Mouse (Mus musculus) left cerebral cortex, adult 8-10 months (tissue): ENCODE measurements around the gene Zfp219. TPM values are rescaled to one million over a fixed set of nuclear protein-coding genes. Genes with fewer than 3 reads are reported as not detected.
"Not testable (repeated sequence)": the region's sequence is repeated elsewhere in the genome, so short reads cannot be mapped to it uniquely, and the experiment has no call there.

Source experiments
- DNase-seq, 2 experiments: peaks; one replicate each; pipeline ENCODE4 v3.0.0; 2022; ENCODE audit warnings: low spot score in 2 of 2
- total RNA-seq, 4 experiments: library from RNA; stranded (reverse); gene quantifications; 2 replicates each; pipeline ENCODE4 v1.2.4; 2022

Gene Zfp219
- 10 to 100 TPM; 35.8 to 44.1 (median 42.2) TPM for total RNA-seq

DNA sequence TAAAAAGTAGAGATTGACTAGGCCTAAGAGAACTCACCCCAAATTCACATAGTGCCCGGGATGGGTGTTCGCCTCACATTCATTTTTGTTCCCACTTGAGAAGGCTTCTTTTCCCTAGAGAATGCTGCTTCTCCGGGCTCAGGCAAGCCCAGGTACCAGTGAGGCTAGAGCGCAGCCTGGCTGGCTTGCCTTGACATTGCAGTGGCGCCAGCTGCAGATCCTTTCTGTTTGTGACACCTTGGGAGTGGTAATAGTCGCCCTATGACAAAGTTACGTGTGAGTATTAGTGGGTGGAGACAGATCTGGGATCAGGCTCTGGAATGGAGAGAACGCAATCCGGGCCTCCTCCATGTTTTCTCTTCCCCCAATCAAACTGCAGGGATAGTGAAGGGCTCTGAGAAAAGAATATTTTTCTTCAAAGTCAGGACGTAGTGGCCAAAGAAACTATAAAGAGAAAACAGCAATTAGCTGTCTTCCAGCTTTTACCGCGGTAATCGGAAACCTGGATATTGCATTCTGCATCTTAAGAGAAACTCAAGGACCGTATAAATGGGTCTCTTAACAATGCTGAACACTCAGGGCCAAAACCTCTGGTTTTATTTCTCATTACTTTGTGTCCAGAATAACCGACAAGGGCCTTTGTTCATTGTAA lies at the start of gene Zfp219:
Zfp219 (minus strand) TSS at position 248 of the 652 bp plus-strand sequence.
- DNase-seq: peak; percentile 69 to 76

DNA sequence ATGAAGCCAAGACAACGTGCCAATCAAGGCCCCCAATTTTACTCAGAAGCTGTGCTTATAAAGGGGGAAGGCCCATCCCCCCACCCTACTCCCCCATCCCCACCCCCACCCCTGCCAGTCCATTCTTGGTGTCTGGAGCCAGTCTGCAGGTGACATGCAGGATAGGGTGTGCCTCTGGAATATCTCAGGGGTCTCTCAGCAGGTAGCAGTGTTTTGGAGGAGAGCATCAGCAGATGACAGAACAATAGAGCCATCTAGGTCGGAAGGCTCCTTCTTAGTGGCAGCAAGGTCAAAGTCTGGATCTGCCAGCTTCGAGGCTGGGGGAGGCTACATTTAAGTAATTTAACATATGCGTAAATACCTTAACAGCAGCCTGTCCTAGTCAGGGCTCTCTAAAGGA lies 45.6 kb upstream of the Zfp219 start:
- DNase-seq: no peak

DNA sequence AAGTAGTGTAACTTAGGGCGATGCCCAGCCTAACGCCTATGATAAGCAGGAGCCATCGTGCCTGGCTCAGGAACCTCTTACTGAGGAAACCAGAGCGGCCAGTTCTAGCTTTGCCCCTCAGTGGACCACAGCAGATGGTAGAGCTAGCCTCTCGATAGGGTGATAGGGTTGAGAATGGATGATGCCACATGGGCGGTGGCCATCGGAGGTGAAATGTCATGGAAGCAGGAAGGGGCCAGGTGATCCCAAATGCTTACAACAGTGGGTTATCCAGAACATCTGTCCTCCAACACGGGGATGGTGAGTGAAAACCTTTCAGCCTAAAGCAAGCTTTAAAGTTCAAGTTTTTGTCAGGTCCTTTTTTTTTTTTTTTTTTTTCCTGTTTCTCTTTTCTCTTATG lies 41.3 kb upstream of the Zfp219 start:
- no peak for DNase-seq

DNA sequence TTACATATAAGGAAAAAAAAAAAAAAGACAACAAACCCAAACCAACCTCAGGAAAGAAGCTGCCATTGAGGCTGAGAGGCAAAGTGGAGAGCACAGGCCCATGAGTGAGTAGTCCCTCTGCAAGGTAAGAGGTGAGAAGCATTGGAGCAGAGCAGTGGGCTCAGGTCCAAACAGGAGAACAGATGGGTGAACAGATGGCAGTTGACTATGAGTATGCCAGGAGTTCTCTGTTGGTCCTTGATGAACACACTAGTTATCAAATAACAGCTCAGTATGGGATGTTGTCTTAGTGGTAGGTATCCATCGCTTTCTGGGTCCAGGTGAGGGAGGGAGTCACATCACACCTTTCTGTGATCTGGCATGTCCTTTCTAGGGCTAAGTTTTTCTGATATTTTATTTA lies 40.3 kb upstream of the Zfp219 start:
- no peak for DNase-seq

GRCm38 (mm10) chr14:52059982-52060381 lies 39.4 kb upstream of the Zfp219 start:
- no peak for DNase-seq

- not testable (repeated sequence) for DNase-seq
Measured at GRCm38 (mm10) chr14:52052720-52053119, 32.2 kb upstream of the Zfp219 start.

- DNase-seq: no peak
Measured at GRCm38 (mm10) chr14:52045966-52046565, 25.5 kb upstream of the Zfp219 start.

GRCm38 (mm10) chr14:52044901-52045678 lies 24.6 kb upstream of the Zfp219 start:
- no peak for DNase-seq

DNA sequence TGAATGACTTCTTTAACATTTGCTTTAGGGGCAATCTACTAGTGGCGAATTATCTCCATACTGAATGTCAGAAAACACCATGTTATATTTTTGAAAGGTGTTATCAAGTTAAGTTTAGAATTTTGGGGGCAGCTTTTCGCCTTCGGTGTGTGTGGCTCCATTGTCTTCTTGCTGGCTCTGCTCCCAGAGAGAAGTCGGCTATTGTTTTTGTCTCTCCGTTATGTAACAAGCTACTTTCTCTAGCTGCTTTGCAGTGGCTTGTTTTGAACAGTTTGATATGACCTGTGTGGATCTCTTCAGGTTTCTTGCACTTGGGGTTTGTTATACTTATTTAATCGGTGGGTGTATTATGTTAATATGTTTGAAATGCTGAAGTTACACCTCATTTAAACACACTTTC lies 22.9 kb upstream of the Zfp219 start:
- DNase-seq: peak in 1 of 2 experiments; percentile 23

DNA sequence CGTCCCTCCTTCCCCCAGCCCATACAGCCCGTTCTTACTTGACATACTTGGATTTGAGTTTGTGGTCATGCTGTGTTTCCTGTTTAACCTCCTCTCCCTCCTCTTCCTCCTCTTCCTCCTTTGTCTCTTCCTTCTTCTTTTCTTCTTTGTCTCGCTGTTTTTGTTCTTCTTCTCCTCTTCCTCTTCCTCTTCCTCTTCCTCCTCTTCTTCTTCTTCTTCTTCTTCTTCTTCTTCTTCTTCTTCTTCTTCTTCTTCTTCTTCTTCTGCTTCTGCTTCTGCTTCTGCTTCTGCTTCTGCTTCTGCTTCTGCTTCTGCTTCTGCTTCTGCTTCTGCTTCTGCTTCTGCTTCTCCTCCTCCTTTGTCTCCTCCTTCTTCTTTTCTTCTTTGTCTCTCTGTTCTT lies 21.8 kb upstream of the Zfp219 start, which contains the start of gene Olfr221:
Olfr221 (minus strand) TSS at position 101 of the 400 bp plus-strand sequence.
- DNase-seq: not testable (repeated sequence)

DNA sequence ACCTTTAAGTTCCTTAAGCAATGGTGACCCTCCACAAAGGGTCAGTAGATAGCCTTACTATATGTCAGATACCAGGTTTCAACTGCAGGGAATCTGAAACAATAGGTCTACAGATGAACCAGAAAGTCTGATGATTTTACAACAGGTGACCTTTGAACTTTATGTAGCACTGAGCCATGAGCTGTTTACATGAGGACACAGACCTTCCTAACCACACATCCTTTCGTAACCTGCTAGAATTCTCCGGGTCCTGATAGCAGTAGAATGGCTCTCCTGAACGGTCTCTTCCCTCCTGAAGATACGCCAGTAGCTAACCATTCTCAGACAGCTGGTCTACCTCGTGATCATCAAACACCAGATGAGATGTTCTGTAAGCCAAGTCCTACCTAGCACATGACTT lies 18.8 kb upstream of the Zfp219 start:
- DNase-seq: no peak

DNA sequence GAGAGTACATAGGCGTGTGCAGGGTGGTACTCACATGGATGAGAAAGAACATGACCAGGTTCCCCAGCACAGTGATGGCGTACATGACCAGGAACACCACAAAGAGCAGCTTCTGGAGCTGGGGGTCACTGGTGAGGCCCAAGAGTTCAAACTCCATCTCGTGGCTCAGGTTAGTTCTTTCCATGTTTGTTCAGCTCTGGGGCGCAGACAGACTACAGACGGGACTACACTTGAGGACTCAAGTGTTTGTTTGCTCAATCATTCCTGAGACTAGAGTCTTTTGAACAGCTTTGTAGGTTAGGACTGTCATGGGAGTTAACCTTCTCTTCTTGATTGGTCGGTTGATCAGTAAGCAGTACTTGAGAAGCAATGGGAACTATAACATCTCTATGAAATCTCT lies 15.4 kb upstream of the Zfp219 start:
- no peak for DNase-seq

- DNase-seq: no peak
Measured at GRCm38 (mm10) chr14:52026342-52026741, 5.8 kb upstream of the Zfp219 start.

- no peak for DNase-seq
Measured at GRCm38 (mm10) chr14:52024133-52024532, 3.6 kb upstream of the Zfp219 start.

GRCm38 (mm10) chr14:52022709-52023459 lies 2.4 kb upstream of the Zfp219 start:
- DNase-seq: peak; percentile 70 to 79

GRCm38 (mm10) chr14:52022244-52022708 lies 1.7 kb upstream of the Zfp219 start:
- DNase-seq: no peak

DNA sequence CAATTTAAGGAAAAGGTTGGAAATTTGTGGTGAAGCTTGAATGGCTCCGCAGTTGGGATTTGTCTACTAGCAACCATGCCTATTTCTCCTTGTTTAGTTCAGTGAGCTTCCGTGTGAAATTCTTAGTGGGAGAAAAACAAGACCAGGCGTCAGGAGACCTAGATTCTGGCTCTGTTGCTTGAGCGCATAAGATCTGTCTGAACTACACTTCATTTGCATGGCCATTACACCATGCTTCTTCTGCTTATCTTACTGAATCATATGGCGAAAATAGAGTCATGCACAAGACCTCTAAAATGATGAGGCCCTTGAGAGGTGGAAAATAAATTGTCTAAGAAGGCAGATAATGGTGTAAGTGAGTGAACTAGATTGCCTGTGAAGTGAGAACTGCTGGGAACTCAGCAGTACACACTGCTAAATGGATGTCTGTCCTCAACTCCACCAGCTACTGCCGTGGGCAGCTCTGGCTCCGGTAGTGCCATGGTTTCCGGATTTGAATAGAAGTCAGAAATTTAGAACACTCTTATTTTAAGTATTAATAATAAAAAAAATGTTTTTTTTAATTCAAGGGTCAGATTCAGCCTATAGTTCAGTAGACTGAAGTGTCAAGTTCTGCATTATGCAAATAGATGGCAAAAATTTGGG lies 1.2 kb upstream of the Zfp219 start:
- no peak for DNase-seq

GRCm38 (mm10) chr14:52021138-52021529 lies 601 bp upstream of the Zfp219 start:
- DNase-seq: no peak

GRCm38 (mm10) chr14:52019590-52020340 lies 768 bp downstream of the Zfp219 start:
- DNase-seq: peak; percentile 95 to 98

DNA sequence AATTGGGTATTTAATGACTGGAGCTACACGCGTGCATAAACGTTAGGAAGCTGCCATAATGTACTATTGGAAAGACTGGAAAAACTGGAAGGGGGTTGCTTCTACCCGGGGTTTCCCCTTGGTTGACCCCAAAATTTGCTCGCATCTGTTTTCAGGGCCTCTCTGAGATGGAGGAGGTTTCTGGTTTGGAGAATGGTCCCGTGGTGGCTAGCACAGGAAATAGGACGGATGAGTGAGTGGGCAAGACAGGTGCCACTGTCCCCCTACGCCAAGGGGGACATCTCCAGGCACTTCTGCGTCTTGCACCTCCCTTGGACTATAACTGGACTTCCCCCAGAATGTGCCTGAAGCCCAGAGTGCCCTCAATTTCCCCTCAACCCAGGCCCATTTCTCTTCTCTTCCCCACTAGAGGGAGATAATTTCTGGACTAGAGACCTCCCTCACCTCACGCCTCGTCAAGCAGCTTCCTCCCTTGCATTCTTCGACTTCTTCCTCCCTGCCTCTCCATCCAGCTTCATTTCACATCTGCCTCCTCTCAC lies 1.4 kb downstream of the Zfp219 start:
- no peak for DNase-seq
